Mouse (Mus musculus) large intestine, adult 2 months (tissue): ENCODE results near the gene Sema3b. TPM values are rescaled to one million over a fixed set of nuclear protein-coding genes. Genes with fewer than 3 reads are reported as not detected.

Experiments
- DNase-seq: peaks from one replicate; pipeline ENCODE4 v3.0.0-alpha.2; 2012; ENCODE audit warnings: low read depth, low spot score
- WGBS: fragments of 180-500 bp; shearing (Covaris S2); methylation state at CpG from one replicate; pipeline ENCODE4 v1.1.7; 2018; 5-methylcytosine and 5-hydroxymethylcytosine counted together
- polyA plus RNA-seq: library from polyadenylated mRNA; depleted of rRNA; stranded (reverse); fragments of >200 nt; gene quantifications from 2 replicates; pipeline ENCODE4 v1.2.3, GENCODE M21; 2012

The Sema3b gene
- polyA plus RNA-seq, 1 experiment: 38.6 TPM

DNA sequence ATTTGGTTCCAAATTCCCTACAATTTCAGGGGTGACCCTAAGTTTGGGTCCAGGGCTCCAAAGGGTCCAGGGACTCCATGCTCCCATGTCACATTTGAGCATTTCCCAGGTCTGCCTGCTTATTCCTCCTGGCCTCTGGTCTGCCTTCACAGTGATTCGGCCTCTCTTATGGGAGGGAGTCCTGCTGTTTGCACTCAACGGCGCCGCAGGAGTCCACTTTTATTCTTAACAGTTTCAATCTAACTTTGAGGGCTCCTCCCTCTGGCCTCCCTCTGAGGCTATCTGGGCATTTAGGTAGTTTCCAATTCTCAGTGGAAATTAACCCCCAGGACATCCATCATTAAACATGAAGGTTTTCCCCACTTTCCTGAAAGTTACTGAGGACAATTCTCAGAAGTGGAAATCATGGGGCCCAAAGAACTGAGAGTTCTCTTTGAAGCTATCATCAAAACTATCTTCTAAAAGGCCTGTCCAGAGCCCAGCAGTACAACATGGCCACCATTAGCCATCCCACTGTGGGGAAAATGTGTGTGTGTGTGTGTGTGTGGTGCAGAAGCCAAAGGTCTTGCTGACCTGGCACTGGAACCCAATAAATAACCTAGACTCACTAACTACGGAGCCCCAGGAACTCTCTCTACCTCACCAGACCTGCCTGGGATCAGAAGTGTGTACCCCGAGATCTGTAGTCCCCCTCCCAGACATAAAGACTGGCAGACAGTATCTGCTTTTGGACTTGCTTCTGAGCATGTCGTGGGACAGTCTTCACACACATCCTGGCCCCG is 14.6 kb downstream of the Sema3b start:
- DNase-seq: no peak
- WGBS: 76% methylated on average over 8 of the region's 8 CpGs

GRCm38 (mm10) chr9:107593101-107593976 is 15.7 kb downstream of the Sema3b start:
- WGBS: 73% methylated on average over 11 of the region's 11 CpGs
- no peak for DNase-seq

GRCm38 (mm10) chr9:107590773-107591060 is 18.3 kb downstream of the Sema3b start:
- WGBS: 25% methylated on average over 6 of the region's 6 CpGs
- DNase-seq: no peak

GRCm38 (mm10) chr9:107590058-107590772 is 18.8 kb downstream of the Sema3b start:
- 30% methylated on average over 25 of the region's 25 CpGs for WGBS
- DNase-seq: no peak

DNA sequence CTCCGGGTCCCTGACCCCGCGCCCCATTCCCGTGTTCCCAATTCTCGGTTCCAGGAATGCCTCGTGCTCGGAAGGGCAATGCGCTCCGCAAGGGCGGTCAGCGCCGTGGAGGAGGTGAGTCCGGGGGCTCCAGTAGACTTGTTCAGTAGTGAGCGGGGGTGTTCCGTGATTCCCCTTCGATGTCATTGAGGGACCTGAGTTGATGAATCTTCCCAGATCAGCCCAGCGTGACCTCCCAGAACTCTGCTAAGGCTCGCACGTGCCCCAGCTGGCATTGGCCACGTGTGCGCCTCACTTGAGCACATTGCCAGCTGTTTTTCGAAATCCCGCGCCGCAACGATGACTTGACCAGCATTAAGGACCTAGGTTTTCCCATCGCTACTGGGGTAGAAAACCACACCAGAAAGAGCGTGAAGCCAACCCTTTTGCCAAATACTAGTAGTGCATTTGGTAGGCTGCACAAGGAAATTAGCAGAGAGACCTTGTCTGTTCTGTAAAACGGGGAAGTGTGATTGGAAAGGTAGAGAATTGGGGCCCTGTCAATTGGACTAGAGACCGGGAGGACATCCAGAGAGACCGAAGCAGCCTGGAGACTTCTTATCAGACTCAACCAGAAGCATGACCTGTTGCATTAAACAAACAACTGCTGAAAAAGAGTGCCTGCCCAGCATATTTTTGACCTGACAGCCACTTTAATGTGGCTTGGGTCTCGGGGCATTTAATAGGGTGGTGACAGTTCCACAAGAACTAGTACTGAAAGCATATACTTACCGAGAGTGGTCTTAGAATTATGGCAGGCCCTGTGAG is 21.0 kb downstream of the Sema3b start:
- WGBS: 1% methylated on average over 33 of the region's 33 CpGs
- DNase-seq: no peak

DNA sequence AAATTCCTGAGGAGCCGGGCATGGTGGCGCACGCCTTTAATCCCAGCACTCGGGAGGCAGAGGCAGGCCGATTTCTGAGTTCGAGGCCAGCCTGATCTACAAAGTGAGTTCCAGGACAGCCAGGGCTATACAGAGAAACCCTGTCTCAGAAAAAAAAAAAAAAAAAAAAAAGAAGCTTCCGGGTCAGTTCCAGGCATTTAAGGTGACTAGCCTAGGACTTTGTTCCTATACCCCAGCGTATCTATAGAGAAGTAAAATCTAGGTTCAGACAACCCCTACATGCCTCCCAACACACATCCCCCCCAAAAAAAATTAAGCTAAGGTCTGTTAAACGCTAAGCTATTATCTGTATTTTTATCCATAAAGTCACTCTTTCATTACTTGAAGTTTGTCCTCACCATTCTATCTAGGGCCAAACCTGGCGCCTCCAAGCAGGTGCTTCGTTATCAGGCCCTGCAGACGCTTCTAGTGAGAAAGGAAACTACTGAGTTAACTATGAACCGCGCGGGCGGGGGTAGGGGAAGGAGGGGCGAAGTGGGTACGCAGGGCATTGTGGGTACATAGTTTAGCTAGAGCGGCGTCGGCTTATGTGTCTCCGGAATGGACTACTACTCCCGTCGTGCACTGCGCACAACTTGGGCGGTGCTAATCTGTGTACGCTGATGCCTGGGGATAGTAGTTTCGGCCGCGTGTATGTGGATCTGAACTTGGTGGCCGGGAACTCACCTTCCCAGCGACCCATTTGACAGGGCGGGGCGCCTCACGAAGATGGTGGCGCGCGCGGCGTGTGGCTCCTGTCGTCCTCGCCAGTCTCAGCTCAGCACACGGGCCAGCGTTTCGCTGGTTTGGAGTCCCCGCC is 21.8 kb downstream of the Sema3b start, which contains the start of gene Ifrd2:
Gene Ifrd2, plus strand, starts transcription at position 669 of the 859 bp plus-strand sequence.
- peak; percentile 98 for DNase-seq
- 8% methylated on average over 46 of the region's 46 CpGs for WGBS

GRCm38 (mm10) chr9:107586504-107586903 is 22.5 kb downstream of the Sema3b start:
- 86% methylated on average over 5 of the region's 5 CpGs for WGBS
- DNase-seq: no peak

DNA sequence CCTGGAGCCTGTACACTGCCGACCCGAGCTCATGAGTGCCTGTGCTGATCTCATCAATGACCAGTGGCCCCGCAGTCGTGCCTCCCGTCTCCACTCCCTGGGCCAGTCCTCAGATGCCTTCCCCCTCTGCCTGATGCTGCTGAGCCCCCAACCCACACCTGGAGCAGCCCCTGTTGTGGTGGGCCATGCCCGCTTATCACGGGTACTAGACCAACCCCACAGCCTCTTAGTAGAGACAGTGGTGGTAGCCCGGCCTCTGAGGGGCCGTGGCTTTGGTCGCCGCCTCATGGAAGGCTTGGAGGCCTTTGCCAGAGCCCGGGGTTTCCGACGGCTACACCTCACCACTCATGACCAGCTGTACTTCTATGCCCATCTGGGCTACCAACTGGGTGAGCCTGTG is 25.9 kb downstream of the Sema3b start:
- 91% methylated on average over 14 of the region's 14 CpGs for WGBS
- no peak for DNase-seq

GRCm38 (mm10) chr9:107582509-107583062 is 26.4 kb downstream of the Sema3b start:
- no peak for DNase-seq
- 78% methylated on average over 7 of the region's 7 CpGs for WGBS

- DNase-seq: no peak
- WGBS: 45% methylated on average over 4 of the region's 4 CpGs
These were observed 27.4 kb downstream of the Sema3b start for GRCm38 (mm10) chr9:107581584-107581983.

- under 1% methylated on average over 32 of the region's 32 CpGs for WGBS
- DNase-seq: peak; percentile 86
These were observed 28.3 kb downstream of the Sema3b start, which contains the start of gene Hyal3 for GRCm38 (mm10) chr9:107580501-107581317. Hyal3 (plus strand) TSS chr9:107580818.

- WGBS: 92% methylated on average over 14 of the region's 14 CpGs
- no peak for DNase-seq
These were observed 29.8 kb downstream of the Sema3b start for GRCm38 (mm10) chr9:107579023-107579900.

DNA sequence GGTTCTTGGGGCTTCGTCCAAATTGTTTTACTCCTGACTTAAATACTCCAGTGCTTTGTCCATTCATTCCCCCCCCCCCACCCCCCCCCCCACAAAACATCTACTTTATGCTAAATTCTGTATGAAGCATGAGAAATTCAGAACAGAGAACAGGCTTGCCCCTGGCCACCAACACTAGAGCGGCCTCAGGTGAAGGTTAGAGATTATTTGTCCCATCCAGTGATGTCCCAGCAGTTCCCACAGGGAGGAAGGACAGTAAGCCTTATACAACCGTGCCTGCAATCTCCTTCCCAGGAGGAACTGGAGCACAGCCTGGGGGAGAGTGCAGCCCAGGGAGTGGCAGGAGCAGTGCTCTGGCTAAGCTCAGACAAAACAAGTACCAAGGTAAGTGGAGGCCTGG is 30.4 kb downstream of the Sema3b start, which contains the start of gene Naa80:
Gene Naa80, plus strand, starts transcription at position 301 of the 400 bp plus-strand sequence.
- WGBS: 63% methylated on average over 3 of the region's 3 CpGs
- DNase-seq: no peak

DNA sequence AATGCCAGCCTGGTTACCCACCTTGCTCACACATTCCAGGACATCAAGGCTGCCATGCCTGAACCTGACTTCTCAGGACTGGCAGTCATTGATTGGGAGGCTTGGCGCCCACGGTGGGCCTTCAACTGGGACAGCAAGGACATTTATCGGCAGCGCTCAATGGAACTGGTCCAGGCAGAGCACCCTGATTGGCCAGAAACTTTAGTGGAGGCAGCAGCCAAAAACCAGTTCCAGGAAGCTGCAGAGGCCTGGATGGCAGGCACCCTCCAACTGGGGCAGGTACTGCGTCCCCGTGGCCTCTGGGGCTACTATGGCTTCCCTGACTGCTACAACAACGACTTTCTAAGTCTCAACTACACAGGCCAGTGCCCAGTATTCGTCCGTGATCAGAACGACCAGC is 31.2 kb downstream of the Sema3b start:
- no peak for DNase-seq
- WGBS: 91% methylated on average over 10 of the region's 10 CpGs

- 9% methylated on average over 16 of the region's 16 CpGs for WGBS
- DNase-seq: no peak
These were observed 32.5 kb downstream of the Sema3b start, which contains the start of gene Hyal1 for GRCm38 (mm10) chr9:107576357-107577107. Hyal1 (plus strand) TSS chr9:107576927.
